In genomic region chr6:121129506-121129905, GRCm38 (mm10) we compare ENCODE assay signal across 8 mouse cellular contexts. TPM values are rescaled to one million over a fixed set of nuclear protein-coding genes. Genes with fewer than 3 reads are reported as not detected.
DNase-seq lines count a peak whose midpoint lies in the region; ATAC-seq and TF ChIP-seq lines count a peak whose summit lies in the region.

No protein-coding gene starts in this region.

- H3K36me3 ChIP-seq in E14TG2a.4 (ENCODE audit: insufficient read depth, low read length), result no peaks in the 10 kb centered on the region
- no peaks in the 10 kb centered on the region for H3K36me3 ChIP-seq in embryonic facial prominence, embryonic 14.5 days (ENCODE audit: control insufficient read depth, insufficient read depth, low read length)

- no peak for DNase-seq in frontal cortex, postnatal 10 days (ENCODE audit: low spot score in 2 of 2)
- no peak for DNase-seq in embryonic facial prominence, embryonic 14.5 days (ENCODE audit: low spot score)
- DNase-seq in left cerebral cortex, postnatal 14 days (ENCODE audit: low spot score in 2 of 2), result peak; percentile 34 to 39
- peak; percentile 19 for DNase-seq in naive thymus-derived CD4-positive, alpha-beta T cell, adult 2 months (ENCODE audit: low read depth)
- DNase-seq in c-Kit-positive CD71-positive TER-119-positive erythroid progenitor cells, embryonic 14.5 days (ENCODE audit: low spot score), result no peak

- H3K4me3 ChIP-seq in E14TG2a.4 (replicated peaks; ENCODE audit: low read length), result peak overlapping the region; percentile 61
- peak overlapping the region; percentile 39 for H3K4me3 ChIP-seq in embryonic facial prominence, embryonic 14.5 days (ENCODE audit: low read depth, low read length)

- H3K9ac ChIP-seq in embryonic facial prominence, embryonic 14.5 days (ENCODE audit: low read depth, low read length), result peak overlapping the region; percentile 51

- peaks cover 42% of the 10 kb centered on the region for H3K4me1 ChIP-seq in E14TG2a.4 (replicated peaks; ENCODE audit: low read depth, low read length)
- peaks cover 8% of the 10 kb centered on the region for H3K4me1 ChIP-seq in embryonic facial prominence, embryonic 14.5 days (ENCODE audit: control insufficient read depth, insufficient read depth, low read length)

- intact Hi-C loops in left cerebral cortex, postnatal 14 days (cut with DNase I), result no loop called here

- no peak overlapping the region; the same call in 1 of the 2 replicates for H3K27ac ChIP-seq in embryonic facial prominence, embryonic 14.5 days (replicated peaks; ENCODE audit: low read depth, low read length)

- ATAC-seq in frontal cortex, adult (ENCODE audit: low TSS enrichment), result peak; percentile 10; the same call in 1 of the 2 replicates
- ATAC-seq in embryonic facial prominence, embryonic 14.5 days (ENCODE audit: low read depth), result peak; percentile 46; the same call in 1 of the 2 replicates
- ATAC-seq in erythroid progenitor cell, adult 5-6 weeks (replicated peaks; ENCODE audit: low FRiP score, poor library complexity, severe bottlenecking), result no peak

- peak overlapping the region; percentile 74 for H3K4me2 ChIP-seq in embryonic facial prominence, embryonic 14.5 days (ENCODE audit: low read depth, low read length)

- peaks cover 39% of the 10 kb centered on the region for H3K27me3 ChIP-seq in E14TG2a.4 (ENCODE audit: insufficient read depth, low read length)
- peaks cover 11% of the 10 kb centered on the region for H3K27me3 ChIP-seq in embryonic facial prominence, embryonic 14.5 days (replicated peaks; ENCODE audit: control insufficient read depth, insufficient read depth, low read length)

- TF ChIP-seq CTCF in E14TG2a.4 (conservative IDR thresholded peaks at IDR 0.05; ENCODE audit: low read length), result no peak

- no peaks in the 10 kb centered on the region for H3K9me3 ChIP-seq in E14TG2a.4 (ENCODE audit: low read length)
- H3K9me3 ChIP-seq in embryonic facial prominence, embryonic 14.5 days (ENCODE audit: control insufficient read depth, low read length), result no peaks in the 10 kb centered on the region

- 9% methylated on average over 21 of the region's 21 CpGs for WGBS in embryonic facial prominence, embryonic 14.5 days

RNA-seq across cellular contexts. Expression of gene Mical3, which starts 1.3 kb away (rescaled TPM):
- 17.0 and 19.2 TPM in 2 replicates for polyA plus RNA-seq in embryonic facial prominence, embryonic 14.5 days (2014; fragmentation: Nextera tagmentation; extraction: Ambion mirVana)
- 100 to 1,000 TPM; 107 to 142 TPM for total RNA-seq in left cerebral cortex, postnatal 14 days (2021)
- 168 and 179 TPM in 2 replicates for total RNA-seq in erythroid progenitor cell, adult 5-6 weeks (2015; ENCODE audit: low replicate concordance)
- total RNA-seq in erythroid progenitor cell, adult 5-6 weeks (2017; ENCODE audit: low replicate concordance), result 159 and 259 TPM in 2 replicates

RNA-seq across cellular contexts. Expression of gene Pex26, which starts 54.0 kb away (rescaled TPM):
- 7.6 and 8.9 TPM in 2 replicates for polyA plus RNA-seq in embryonic facial prominence, embryonic 14.5 days (2014; fragmentation: Nextera tagmentation; extraction: Ambion mirVana)
- 10 to 100 TPM; 14.8 to 15.0 TPM for total RNA-seq in left cerebral cortex, postnatal 14 days (2021)
- total RNA-seq in erythroid progenitor cell, adult 5-6 weeks (2015; ENCODE audit: low replicate concordance), result 0.36 and 1.3 TPM in 2 replicates
- 0.26 and 1.2 TPM in 2 replicates for total RNA-seq in erythroid progenitor cell, adult 5-6 weeks (2017; ENCODE audit: low replicate concordance)

Comparison
In these comparisons a context has a peak if more than half of its experiments do, and no peak if none do; other contexts are left out.
1. DNase-seq: peak in left cerebral cortex, postnatal 14 days (2 of 2) and naive thymus-derived CD4-positive, alpha-beta T cell, adult 2 months (single experiment); none in frontal cortex, postnatal 10 days (0 of 2), embryonic facial prominence, embryonic 14.5 days (single experiment) and c-Kit-positive CD71-positive TER-119-positive erythroid progenitor cells, embryonic 14.5 days (single experiment).
2. RNA of gene Pex26, which starts 54.0 kb away (total RNA-seq): 14.8 to 15.0 TPM in left cerebral cortex, postnatal 14 days; 0.26 to 1.3 TPM in erythroid progenitor cell, adult 5-6 weeks; every median in the first group is over 4 times any median in the second.